Mouse (Mus musculus): ENCODE data around the gene Rft1. TPM values are rescaled to one million over a fixed set of nuclear protein-coding genes. Genes with fewer than 3 reads are reported as not detected.

The Rft1 gene
- polyA plus RNA-seq, 1 experiment: 17.6 TPM

GRCm38 (mm10) chr14:30638009-30638408 is 16.2 kb upstream of the Rft1 start:
- TF ChIP-seq POLR2A (IDR thresholded peaks at IDR 0.05; ENCODE audit: low read depth, low read length): no peak
- TF ChIP-seq CTCF (conservative IDR thresholded peaks at IDR 0.05; ENCODE audit: insufficient read depth, insufficient read length, low read depth, low read length): no peak

GRCm38 (mm10) chr14:30638686-30639085 is 15.5 kb upstream of the Rft1 start:
- TF ChIP-seq CTCF (conservative IDR thresholded peaks at IDR 0.05; ENCODE audit: insufficient read depth, insufficient read length, low read depth, low read length): no peak
- H3K4me3 ChIP-seq (ENCODE audit: insufficient read depth, low read depth, low read length): no peak overlapping the region
- no peak overlapping the region for H3K27ac ChIP-seq (ENCODE audit: insufficient read depth, low read depth, low read length)
- 66% methylated on average over 4 of the region's 4 CpGs for whole genome bisulfite sequencing
- DNase-seq: no peak
- no peaks in the 10 kb centered on the region for H3K36me3 ChIP-seq (ENCODE audit: control insufficient read depth, insufficient read depth, low read length)
- H3K27me3 ChIP-seq (replicated peaks; ENCODE audit: control insufficient read depth, insufficient read depth, low read length): no peaks in the 10 kb centered on the region
- peaks cover 47% of the 10 kb centered on the region for H3K4me1 ChIP-seq (ENCODE audit: control insufficient read depth, insufficient read depth, low read length)

More at GRCm38 (mm10) chr14:30638009-30638408, 16.2 kb upstream of the Rft1 start:
- WGBS: 60% methylated on average over 4 of the region's 4 CpGs
- Histone ChIP-seq H3K36me3 (ENCODE audit: control insufficient read depth, insufficient read depth, low read length) (no peaks in the 10 kb centered on the region), H3K27ac (ENCODE audit: insufficient read depth, low read depth, low read length) (no peak overlapping the region), H3K27me3 (replicated peaks; ENCODE audit: control insufficient read depth, insufficient read depth, low read length) (no peaks in the 10 kb centered on the region), H3K4me3 (ENCODE audit: insufficient read depth, low read depth, low read length) (no peak overlapping the region), H3K4me1 (ENCODE audit: control insufficient read depth, insufficient read depth, low read length) (peaks cover 51% of the 10 kb centered on the region)
- peak; percentile 72 for DNase-seq

- 77% methylated on average over 2 of the region's 2 CpGs for WGBS
- no peak for TF ChIP-seq CTCF (conservative IDR thresholded peaks at IDR 0.05; ENCODE audit: insufficient read depth, insufficient read length, low read depth, low read length)
- no peak for TF ChIP-seq POLR2A (IDR thresholded peaks at IDR 0.05; ENCODE audit: low read depth, low read length)
- Histone ChIP-seq H3K36me3 (ENCODE audit: control insufficient read depth, insufficient read depth, low read length) (no peaks in the 10 kb centered on the region), H3K27ac (ENCODE audit: insufficient read depth, low read depth, low read length) (no peak overlapping the region), H3K27me3 (replicated peaks; ENCODE audit: control insufficient read depth, insufficient read depth, low read length) (no peaks in the 10 kb centered on the region), H3K4me3 (ENCODE audit: insufficient read depth, low read depth, low read length) (no peak overlapping the region), H3K4me1 (ENCODE audit: control insufficient read depth, insufficient read depth, low read length) (peaks cover 25% of the 10 kb centered on the region; the same call in 1 of the 2 replicates)
- no peak for DNase-seq
Observed at GRCm38 (mm10) chr14:30641748-30642147, 12.4 kb upstream of the Rft1 start.

GRCm38 (mm10) chr14:30644026-30644425 is 10.1 kb upstream of the Rft1 start:
- Histone ChIP-seq H3K4me3 (ENCODE audit: insufficient read depth, low read depth, low read length) (no peak overlapping the region), H3K27ac (ENCODE audit: insufficient read depth, low read depth, low read length) (no peak overlapping the region), H3K4me1 (ENCODE audit: control insufficient read depth, insufficient read depth, low read length) (peaks cover 14% of the 10 kb centered on the region; the same call in 1 of the 2 replicates), H3K36me3 (ENCODE audit: control insufficient read depth, insufficient read depth, low read length) (no peaks in the 10 kb centered on the region), H3K27me3 (replicated peaks; ENCODE audit: control insufficient read depth, insufficient read depth, low read length) (no peaks in the 10 kb centered on the region)
- DNase-seq: no peak
- no peak for TF ChIP-seq CTCF (conservative IDR thresholded peaks at IDR 0.05; ENCODE audit: insufficient read depth, insufficient read length, low read depth, low read length)
- no peak for TF ChIP-seq POLR2A (IDR thresholded peaks at IDR 0.05; ENCODE audit: low read depth, low read length)
- 95% methylated on average over 2 of the region's 2 CpGs for WGBS

GRCm38 (mm10) chr14:30645066-30645465 is 9.1 kb upstream of the Rft1 start:
- TF ChIP-seq POLR2A (IDR thresholded peaks at IDR 0.05; ENCODE audit: low read depth, low read length): no peak
- TF ChIP-seq CTCF (conservative IDR thresholded peaks at IDR 0.05; ENCODE audit: insufficient read depth, insufficient read length, low read depth, low read length): no peak
- Histone ChIP-seq H3K27me3 (replicated peaks; ENCODE audit: control insufficient read depth, insufficient read depth, low read length) (no peaks in the 10 kb centered on the region), H3K27ac (ENCODE audit: insufficient read depth, low read depth, low read length) (no peak overlapping the region), H3K4me1 (ENCODE audit: control insufficient read depth, insufficient read depth, low read length) (peaks cover 17% of the 10 kb centered on the region; the same call in 1 of the 2 replicates), H3K36me3 (ENCODE audit: control insufficient read depth, insufficient read depth, low read length) (no peaks in the 10 kb centered on the region), H3K4me3 (ENCODE audit: insufficient read depth, low read depth, low read length) (no peak overlapping the region)
- DNase-seq: no peak
- WGBS: 57% methylated on average over 8 of the region's 8 CpGs

- Histone ChIP-seq H3K4me1 (ENCODE audit: control insufficient read depth, insufficient read depth, low read length) (peaks cover 18% of the 10 kb centered on the region; the same call in 1 of the 2 replicates), H3K36me3 (ENCODE audit: control insufficient read depth, insufficient read depth, low read length) (no peaks in the 10 kb centered on the region), H3K27me3 (replicated peaks; ENCODE audit: control insufficient read depth, insufficient read depth, low read length) (no peaks in the 10 kb centered on the region), H3K4me3 (ENCODE audit: insufficient read depth, low read depth, low read length) (no peak overlapping the region), H3K27ac (ENCODE audit: insufficient read depth, low read depth, low read length) (no peak overlapping the region)
- DNase-seq: no peak
- TF ChIP-seq POLR2A (IDR thresholded peaks at IDR 0.05; ENCODE audit: low read depth, low read length): no peak
- TF ChIP-seq CTCF (conservative IDR thresholded peaks at IDR 0.05; ENCODE audit: insufficient read depth, insufficient read length, low read depth, low read length): no peak
- 14% methylated on average over 1 of the region's 1 CpGs for WGBS
Observed at GRCm38 (mm10) chr14:30646486-30646885, 7.7 kb upstream of the Rft1 start.

- TF ChIP-seq POLR2A (IDR thresholded peaks at IDR 0.05; ENCODE audit: low read depth, low read length): no peak
- no peak for TF ChIP-seq CTCF (conservative IDR thresholded peaks at IDR 0.05; ENCODE audit: insufficient read depth, insufficient read length, low read depth, low read length)
- peak; percentile 61 for DNase-seq
- peaks cover 18% of the 10 kb centered on the region; the same call in 1 of the 2 replicates for H3K4me1 ChIP-seq (ENCODE audit: control insufficient read depth, insufficient read depth, low read length)
- WGBS: 50% methylated on average over 3 of the region's 3 CpGs
- no peak overlapping the region for H3K27ac ChIP-seq (ENCODE audit: insufficient read depth, low read depth, low read length)
- no peak overlapping the region for H3K4me3 ChIP-seq (ENCODE audit: insufficient read depth, low read depth, low read length)
- H3K36me3 ChIP-seq (ENCODE audit: control insufficient read depth, insufficient read depth, low read length): no peaks in the 10 kb centered on the region
- H3K27me3 ChIP-seq (replicated peaks; ENCODE audit: control insufficient read depth, insufficient read depth, low read length): no peaks in the 10 kb centered on the region
Observed at GRCm38 (mm10) chr14:30648478-30648877, 5.7 kb upstream of the Rft1 start.

All from kidney, adult 2 months (tissue).